Mouse (Mus musculus) intestine, embryonic 14.5 days (tissue): ENCODE results near the gene Zfp651. TPM values are rescaled to one million over a fixed set of nuclear protein-coding genes. Genes with fewer than 3 reads are reported as not detected.
A peak's percentile ranks its signal among the peaks of the same experiment; 100 is the strongest.

Source experiments
- ATAC-seq: fragments of 200-750 bp; cut with Nextera tagmentation; replicated peaks from 2 replicates; pipeline ENCODE4 v1.8.0; 2017; ENCODE audit warnings: low read depth, moderate number of reproducible peaks, moderate TSS enrichment, moderate library complexity; ENCODE audit not compliant: low FRiP score, low TSS enrichment
- DNase-seq: peaks from one replicate; pipeline ENCODE4 v3.0.0-alpha.2; 2018; ENCODE audit warnings: low spot score
- H3K27ac ChIP-seq: fragments of 300-500 bp; sonication (generic); 2 replicates; pipeline ENCODE4 v1.5.1; 2014; ENCODE audit warnings: low read depth, mild to moderate bottlenecking, control low read depth
- H3K27me3 ChIP-seq: fragments of 300-500 bp; sonication (generic); replicated peaks from 2 replicates; pipeline ENCODE4 v1.6.1; 2014; ENCODE audit warnings: low read length, control low read depth; ENCODE audit not compliant: control insufficient read depth, insufficient read depth
- H3K36me3 ChIP-seq: fragments of 300-500 bp; sonication (generic); 2 replicates; pipeline ENCODE4 v1.6.1; 2014; ENCODE audit warnings: low read length, control low read depth; ENCODE audit not compliant: control insufficient read depth, insufficient read depth
- H3K4me1 ChIP-seq: fragments of 300-500 bp; sonication (generic); replicated peaks from 2 replicates; pipeline ENCODE4 v1.6.1; 2014; ENCODE audit warnings: low read length, control low read depth, mixed read lengths; ENCODE audit not compliant: control insufficient read depth, insufficient read depth
- H3K4me2 ChIP-seq: fragments of 300-500 bp; sonication (generic); 2 replicates; pipeline ENCODE4 v1.6.1; 2014; ENCODE audit warnings: low read length
- H3K4me3 ChIP-seq: fragments of 300-500 bp; sonication (generic); 2 replicates; pipeline ENCODE4 v1.5.1; 2014; ENCODE audit warnings: low read depth, low read length, control low read depth, mixed read lengths
- H3K9ac ChIP-seq: fragments of 300-500 bp; sonication (generic); 2 replicates; pipeline ENCODE4 v1.6.1; 2014; ENCODE audit warnings: mild to moderate bottlenecking, low read length
- H3K9me3 ChIP-seq: fragments of 300-500 bp; sonication (generic); 2 replicates; pipeline ENCODE4 v1.6.1; 2016; ENCODE audit warnings: low read length, control low read depth; ENCODE audit not compliant: control insufficient read depth
- WGBS: fragments of 180-500 bp; shearing (Covaris S2); extraction: QIAGEN DNeasy Blood & Tissue Kit; methylation state at CpG from one replicate; pipeline ENCODE4 v1.1.7; 2014; 5-methylcytosine and 5-hydroxymethylcytosine counted together
- polyA plus RNA-seq: library from polyadenylated mRNA; unstranded; fragments of >200 nt; fragmentation: Nextera tagmentation; extraction: Ambion mirVana; gene quantifications from 2 replicates; pipeline ENCODE4 v1.2.1, GENCODE M21; 2014

The Zfp651 gene
- polyA plus RNA-seq, result 13.1 and 14.1 TPM in 2 replicates

DNA sequence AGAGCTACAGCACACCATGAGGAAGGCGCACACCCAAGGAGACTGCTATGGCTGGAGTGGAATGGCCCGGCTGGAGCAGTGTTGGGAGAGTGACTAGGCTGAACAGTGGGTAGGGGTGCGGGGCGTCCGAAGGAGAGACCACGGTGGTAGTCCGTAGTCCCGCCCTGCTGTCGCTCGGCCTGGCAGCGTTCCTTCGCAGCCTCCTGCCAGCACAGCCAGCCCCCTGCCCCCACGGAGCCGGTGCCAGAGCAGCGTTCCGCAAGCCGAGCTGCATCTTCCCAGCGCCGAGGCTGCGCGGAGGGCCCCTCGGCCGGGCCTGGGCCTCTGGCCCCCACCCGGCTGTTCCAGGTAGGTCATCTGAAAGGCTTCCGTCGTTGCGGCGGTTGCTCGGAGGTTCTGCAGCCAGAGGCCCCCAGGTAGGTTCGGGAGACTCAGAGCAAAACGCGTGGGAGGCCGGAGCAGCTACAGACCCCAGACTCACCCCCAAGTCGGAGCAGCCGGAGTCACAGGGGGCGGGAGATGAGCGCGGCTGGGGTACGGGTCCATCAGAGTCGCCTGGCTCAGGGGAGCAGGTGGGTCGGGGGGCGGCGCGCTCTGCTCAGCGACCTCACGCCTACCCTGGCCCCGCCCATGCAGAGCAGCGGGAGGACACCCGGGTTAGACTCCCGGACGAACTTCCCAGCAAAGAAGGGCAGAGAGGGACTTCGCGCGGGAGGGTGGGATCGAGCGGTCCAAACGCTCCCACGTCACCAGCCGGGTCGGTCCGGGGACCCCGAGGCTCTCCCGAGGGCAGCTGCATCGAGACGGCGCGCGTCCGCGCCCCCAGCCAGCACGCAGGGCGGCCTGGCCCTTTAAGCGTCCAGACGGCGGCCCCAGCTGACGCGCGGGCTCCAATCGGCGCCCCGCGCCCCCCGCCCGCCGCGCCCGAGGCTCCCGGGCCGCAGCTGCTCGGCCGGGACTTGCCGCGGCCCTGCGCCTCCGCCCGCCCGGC lies at the start of gene Zfp651:
Gene Zfp651 (plus strand): TSS at position 240 of the 991 bp plus-strand sequence.
- H3K9ac ChIP-seq, result peak within 1 kb of the TSS; percentile 95
- DNase-seq, result peak; percentile 84
- no peaks in the 10 kb centered on the region for H3K9me3 ChIP-seq
- peak within 1 kb of the TSS; percentile 92 for H3K4me2 ChIP-seq
- peak; percentile 80 for ATAC-seq
- WGBS, result under 1% methylated on average over 83 of the region's 97 CpGs
- H3K4me1 ChIP-seq, result peaks cover 26% of the 10 kb centered on the region
- H3K27ac ChIP-seq, result peak within 1 kb of the TSS; percentile 92
- H3K4me3 ChIP-seq, result peak within 1 kb of the TSS; percentile 75
- H3K36me3 ChIP-seq, result peaks cover 47% of the 10 kb centered on the region
- H3K27me3 ChIP-seq, result no peaks in the 10 kb centered on the region

DNA sequence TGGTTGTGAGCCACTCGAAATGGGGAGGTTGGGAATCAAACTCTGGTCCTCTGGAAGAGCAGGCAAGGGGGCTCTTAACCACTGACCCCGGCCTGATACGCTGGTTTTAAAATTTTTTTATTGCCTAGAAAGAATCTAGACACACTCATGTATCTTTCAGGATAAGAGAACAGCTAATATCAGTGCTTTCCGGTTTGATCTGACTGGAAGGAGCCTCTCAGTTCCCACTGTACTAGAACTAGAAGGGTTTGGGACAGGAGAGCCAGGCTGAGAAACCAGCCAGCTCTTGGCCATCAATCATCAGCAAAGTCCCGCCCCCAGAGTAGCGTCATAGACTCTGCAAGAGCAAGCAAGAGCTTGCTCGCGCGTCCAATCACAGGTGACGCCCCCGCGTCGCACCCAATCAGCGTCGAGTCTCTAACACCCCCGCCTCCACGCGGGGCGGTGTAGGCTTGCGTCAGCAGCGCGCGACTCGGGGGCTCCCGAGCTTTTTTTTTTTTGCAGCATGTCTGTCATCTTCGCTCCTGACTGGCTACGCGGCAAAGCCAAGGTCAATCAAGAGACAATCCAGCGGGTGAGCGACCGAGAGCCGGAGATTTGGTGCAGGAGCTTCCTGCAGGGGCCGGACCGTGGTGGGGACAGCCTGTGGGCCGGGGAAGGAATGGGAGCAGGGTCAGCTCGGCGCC lies 49.1 kb upstream of the Zfp651 start, which contains the start of gene Ss18l2:
Gene Ss18l2 (plus strand): TSS at position 432 of the 686 bp plus-strand sequence.
- ATAC-seq, result peak; percentile 99
- DNase-seq, result peak; percentile 99
- 5% methylated on average over 37 of the region's 37 CpGs for WGBS

DNA sequence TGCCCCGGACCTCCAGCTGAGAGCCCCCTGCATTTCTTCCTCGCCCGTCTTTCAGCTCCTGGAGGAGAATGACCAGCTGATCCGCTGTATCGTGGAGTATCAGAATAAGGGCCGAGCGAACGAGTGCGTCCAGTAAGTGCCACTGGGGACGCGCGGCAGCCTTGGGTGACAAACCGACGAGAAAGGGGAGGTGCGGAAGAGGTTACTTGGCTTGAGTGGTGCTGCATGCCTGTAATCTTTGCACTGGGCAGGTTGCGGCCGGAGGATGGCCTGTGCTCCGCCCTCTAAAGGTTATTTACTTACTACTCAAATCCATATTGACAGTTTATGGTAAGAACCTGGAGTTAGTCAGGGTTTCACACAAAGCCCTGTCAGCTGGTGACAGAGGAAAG lies 48.5 kb upstream of the Zfp651 start:
- Histone ChIP-seq H3K4me1 (peaks cover 16% of the 10 kb centered on the region), H3K9me3 (no peaks in the 10 kb centered on the region), H3K27me3 (no peaks in the 10 kb centered on the region), H3K9ac (peak overlapping the region; percentile 94), H3K4me3 (peak overlapping the region; percentile 97), H3K4me2 (peak overlapping the region; percentile 86), H3K36me3 (peaks cover 14% of the 10 kb centered on the region), H3K27ac (peak overlapping the region; percentile 91)
- under 1% methylated on average over 18 of the region's 18 CpGs for WGBS
- peak; percentile 45 for ATAC-seq
- DNase-seq, result no peak

More for the DNA sequence above, 49.1 kb upstream of the Zfp651 start, which contains the start of gene Ss18l2:
- Histone ChIP-seq H3K27me3 (no peaks in the 10 kb centered on the region), H3K4me3 (peak within 1 kb of the TSS; percentile 97), H3K9me3 (no peaks in the 10 kb centered on the region), H3K9ac (peak within 1 kb of the TSS; percentile 94), H3K36me3 (peaks cover 14% of the 10 kb centered on the region), H3K4me2 (peak within 1 kb of the TSS; percentile 86), H3K27ac (peak within 1 kb of the TSS; percentile 91), H3K4me1 (peaks cover 21% of the 10 kb centered on the region)

DNA sequence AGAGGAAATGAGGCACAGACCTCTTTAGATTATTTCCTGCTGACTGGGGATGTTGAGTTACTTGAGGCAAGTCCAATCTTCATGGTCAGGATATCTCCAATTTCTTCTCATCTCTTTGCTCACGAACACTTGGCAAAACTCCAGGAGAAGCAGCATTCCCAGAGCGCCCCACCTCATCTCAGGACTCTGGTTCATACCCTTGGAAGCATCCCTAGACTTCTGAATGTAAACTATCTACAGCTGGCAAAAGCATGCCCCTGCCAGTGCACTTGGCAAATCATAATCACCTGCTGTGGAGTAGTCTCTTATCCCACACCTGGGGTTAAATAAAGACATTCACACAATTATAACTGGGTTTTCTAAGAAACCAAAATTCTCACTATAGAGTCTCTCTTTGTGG lies 42.1 kb upstream of the Zfp651 start:
- no peak overlapping the region for H3K4me3 ChIP-seq
- no peak overlapping the region for H3K4me2 ChIP-seq
- 85% methylated on average over 2 of the region's 2 CpGs for WGBS
- H3K9me3 ChIP-seq, result no peaks in the 10 kb centered on the region
- H3K27me3 ChIP-seq, result no peaks in the 10 kb centered on the region
- H3K4me1 ChIP-seq, result peaks cover 9% of the 10 kb centered on the region
- no peak overlapping the region for H3K9ac ChIP-seq
- H3K27ac ChIP-seq, result no peak overlapping the region
- DNase-seq, result no peak
- H3K36me3 ChIP-seq, result peaks cover 14% of the 10 kb centered on the region
- no peak for ATAC-seq

DNA sequence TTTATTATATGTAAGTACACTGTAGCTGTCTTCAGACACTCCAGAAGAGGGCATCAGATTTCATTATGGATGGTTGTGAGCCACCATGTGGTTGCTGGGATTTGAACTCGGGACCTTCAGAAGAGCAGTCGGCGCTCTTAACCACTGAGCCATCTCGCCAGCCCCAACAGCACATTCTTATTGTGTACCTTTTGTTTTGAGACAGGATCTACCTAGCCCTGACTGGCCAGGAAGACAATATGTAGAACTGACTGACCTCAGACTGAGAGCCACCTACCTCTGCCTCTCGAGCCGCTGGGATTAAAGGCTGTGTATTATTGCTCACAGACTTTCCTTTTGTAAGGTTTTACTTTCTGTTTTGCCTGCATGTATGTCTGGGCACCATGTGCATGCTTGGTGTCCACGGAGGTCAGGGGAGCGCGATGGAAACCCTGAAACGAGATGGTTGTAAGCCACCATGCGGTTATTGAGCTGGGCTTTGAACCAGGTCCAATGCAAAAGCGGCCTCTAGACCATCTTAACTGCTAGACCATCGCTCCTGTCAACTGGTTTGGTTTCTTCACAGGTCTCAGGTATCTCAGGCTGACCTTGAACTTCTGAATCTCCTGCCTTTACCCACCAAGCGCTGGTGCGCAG lies 40.9 kb upstream of the Zfp651 start:
- Histone ChIP-seq H3K4me2 (peak overlapping the region; percentile 76), H3K4me3 (peak overlapping the region; percentile 53), H3K27me3 (no peaks in the 10 kb centered on the region), H3K4me1 (peaks cover 9% of the 10 kb centered on the region), H3K9ac (peak overlapping the region; percentile 79), H3K36me3 (peaks cover 6% of the 10 kb centered on the region; the same call in 1 of the 2 replicates), H3K27ac (peak overlapping the region; percentile 95), H3K9me3 (no peaks in the 10 kb centered on the region)
- DNase-seq, result peak; percentile 54
- no peak; the same call in 1 of the 2 replicates for ATAC-seq
- WGBS, result 69% methylated on average over 15 of the region's 15 CpGs

DNA sequence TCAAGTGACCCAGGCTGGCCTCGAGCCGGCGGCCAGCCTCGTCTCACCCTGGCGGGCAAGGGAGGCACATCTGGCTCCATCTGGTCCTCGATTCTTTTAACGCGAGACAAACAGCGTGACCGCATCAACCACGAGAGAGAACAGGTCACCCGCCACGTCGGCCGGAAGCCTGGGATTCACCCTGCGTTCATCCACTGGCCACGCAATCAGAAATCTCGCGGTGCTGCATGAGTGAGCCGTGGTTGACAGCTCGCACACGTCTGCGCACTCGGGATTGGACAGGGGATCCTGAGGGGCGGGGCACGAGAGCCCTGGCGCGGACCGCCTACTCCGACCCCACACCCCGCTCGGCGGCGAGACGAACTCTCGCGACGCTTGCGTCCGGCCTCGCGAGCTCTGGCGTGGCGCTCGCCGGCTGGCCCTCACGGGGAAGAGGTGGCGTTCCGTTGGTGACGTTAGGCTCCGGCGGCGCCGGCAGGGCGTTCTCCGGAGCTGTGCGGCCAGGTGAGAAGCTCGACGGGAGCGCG lies 40.3 kb upstream of the Zfp651 start, which contains the start of gene Nktr:
Gene Nktr (plus strand): TSS at position 378 of the 527 bp plus-strand sequence.
- H3K4me1 ChIP-seq, result peaks cover 9% of the 10 kb centered on the region
- H3K9ac ChIP-seq, result peak within 1 kb of the TSS; percentile 82
- ATAC-seq, result peak; percentile 98
- peak within 1 kb of the TSS; percentile 76 for H3K4me2 ChIP-seq
- peak; percentile 94 for DNase-seq
- no peaks in the 10 kb centered on the region for H3K27me3 ChIP-seq
- under 1% methylated on average over 53 of the region's 61 CpGs for WGBS
- H3K27ac ChIP-seq, result peak within 1 kb of the TSS; percentile 95
- no peaks in the 10 kb centered on the region for H3K9me3 ChIP-seq
- no peaks in the 10 kb centered on the region for H3K36me3 ChIP-seq
- peak within 1 kb of the TSS; percentile 53 for H3K4me3 ChIP-seq

DNA sequence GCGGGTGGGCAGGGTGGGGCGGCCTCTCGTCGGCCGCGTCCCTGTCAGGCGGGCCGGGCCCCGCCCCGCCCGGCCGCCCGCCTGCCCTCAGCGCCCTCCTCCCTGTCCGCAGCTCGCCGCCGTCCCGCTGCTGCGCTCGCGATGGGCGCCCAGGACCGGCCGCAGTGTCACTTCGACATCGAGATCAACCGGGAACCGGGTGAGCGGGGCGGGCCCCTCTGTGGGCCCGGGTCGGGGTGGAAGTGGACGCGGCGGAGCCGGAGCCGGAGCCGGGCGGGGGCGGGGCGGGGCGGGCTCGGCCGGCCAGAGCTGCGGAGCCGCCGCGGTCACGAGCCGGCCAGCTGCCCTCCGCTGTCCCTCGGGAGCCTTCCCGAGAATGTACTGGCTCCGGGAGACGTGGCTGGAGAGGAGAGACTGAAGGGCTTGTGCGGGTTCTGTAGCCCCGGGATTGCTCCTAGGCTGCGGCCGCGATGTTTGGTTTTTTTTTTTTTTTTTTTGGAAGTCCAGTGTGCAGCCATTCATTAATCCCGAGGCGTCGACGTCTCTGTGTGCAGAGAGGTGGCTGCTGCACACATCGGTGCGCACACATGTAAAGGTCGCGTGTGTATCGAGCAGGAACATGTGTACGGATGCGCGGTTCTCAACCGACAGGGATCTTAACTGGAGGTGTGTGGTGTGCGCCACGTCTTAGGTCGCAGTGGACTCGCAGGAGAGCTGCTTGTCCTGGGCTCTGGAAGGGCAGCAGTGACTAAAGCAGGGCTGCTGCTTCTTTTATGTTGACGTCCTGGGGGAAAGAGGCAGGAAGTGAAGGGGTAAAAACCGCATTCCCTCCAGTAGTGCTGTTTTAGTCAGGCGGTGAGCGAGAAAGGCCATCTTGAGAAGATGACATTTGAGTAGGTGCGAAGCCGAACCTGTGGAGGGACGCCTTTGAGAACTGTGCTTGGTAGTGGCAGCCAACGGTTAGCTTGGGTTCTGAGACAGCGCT lies 39.5 kb upstream of the Zfp651 start:
- peak overlapping the region; percentile 53 for H3K4me3 ChIP-seq
- DNase-seq, result peak; percentile 84
- WGBS, result under 1% methylated on average over 72 of the region's 87 CpGs
- peak overlapping the region; percentile 82 for H3K9ac ChIP-seq
- H3K27ac ChIP-seq, result peak overlapping the region; percentile 95
- H3K4me2 ChIP-seq, result peak overlapping the region; percentile 64
- H3K36me3 ChIP-seq, result no peaks in the 10 kb centered on the region
- peaks cover 9% of the 10 kb centered on the region for H3K4me1 ChIP-seq
- H3K9me3 ChIP-seq, result no peaks in the 10 kb centered on the region
- peak; percentile 75 for ATAC-seq
- H3K27me3 ChIP-seq, result no peaks in the 10 kb centered on the region
